ENCODE assay signal across 1 mouse cellular context in the genomic region with DNA sequence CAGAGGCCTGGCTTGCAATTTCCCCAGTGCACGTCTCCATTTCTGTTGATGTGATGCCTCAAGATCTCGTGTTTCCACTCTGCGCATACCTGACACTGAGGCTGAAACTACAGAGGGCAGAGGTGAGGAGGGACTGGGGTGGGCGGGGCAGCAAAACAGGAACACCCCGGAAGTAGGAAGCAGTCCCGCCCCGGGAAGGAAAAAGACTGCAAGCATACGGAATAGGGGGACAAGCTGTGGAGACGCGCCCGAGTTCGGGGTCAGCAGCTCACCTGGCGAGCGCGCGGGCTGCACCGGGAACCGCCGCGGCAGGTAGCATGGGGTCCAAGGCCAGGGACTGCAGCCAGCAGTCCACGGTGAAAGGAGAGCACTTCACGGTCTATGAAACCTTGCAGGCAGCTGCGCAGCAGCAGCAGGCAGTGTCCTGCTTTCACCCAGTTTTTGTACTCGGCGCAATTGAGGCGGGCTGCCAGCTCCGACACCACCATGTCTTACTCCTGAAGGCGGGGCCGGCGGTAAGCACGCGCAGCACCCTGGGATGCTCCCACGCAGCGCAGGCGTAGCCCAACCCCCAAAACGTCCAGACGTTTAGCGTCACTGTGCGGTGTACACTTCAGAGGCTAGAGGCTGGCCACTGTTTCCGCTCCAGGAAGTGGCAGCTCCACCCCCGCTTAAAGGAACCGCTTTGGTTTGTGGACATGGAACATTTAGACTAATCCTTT.
A peak's percentile ranks its signal among the peaks of the same experiment; 100 is the strongest.
TF ChIP-seq lines count a peak whose summit lies in the region.

TSS of gene 1810030O07Rik (minus strand) at position 615 of the 722 bp plus-strand sequence.

TF ChIP-seq in CH12.LX, 34 proteins besides CTCF, POLR2A, EP300 and RAD21 (continued from another document):
- TF ChIP-seq USF2 (conservative IDR thresholded peaks at IDR 0.05; ENCODE audit: low read depth, low read length) (no peak), MXI1 (IDR thresholded peaks at IDR 0.05; ENCODE audit: low read depth, low read length) (no peak; the same call in 1 of the 2 replicates), MYC (IDR thresholded peaks at IDR 0.05; ENCODE audit: low read depth, low read length) (no peak), TCF12 (IDR thresholded peaks at IDR 0.05; ENCODE audit: low read depth, low read length) (0 out of 2 replicates have a peak, but pooled peaks have one; percentile 52), GABPA (IDR thresholded peaks at IDR 0.05; ENCODE audit: insufficient replicate concordance, low read depth, low read length) (no peak), ETS1 (conservative IDR thresholded peaks at IDR 0.05; ENCODE audit: low read depth, low read length) (peak; percentile 16; the same call in 1 of the 2 replicates), JUN (IDR thresholded peaks at IDR 0.05; ENCODE audit: insufficient read depth, low read depth, low read length) (no peak)
